Mouse (Mus musculus) layer of hippocampus, adult 8-10 months (tissue): ENCODE measurements at regions not wholly inside any gene's neighbourhood (a gene's known extent, or its start where the extent isn't known, plus 50 kb on each side); places are given as distances from the start of the nearest gene placed in this dataset.
A peak's percentile ranks its signal among the peaks of the same experiment; 100 is the strongest.
"Not testable (repeated sequence)": the region's sequence is repeated elsewhere in the genome, so short reads cannot be mapped to it uniquely, and the experiment has no call there.

Experiments
- DNase-seq, 2 experiments: peaks; one replicate each; pipeline ENCODE4 v3.0.0; 2022; ENCODE audit warnings: low spot score in 2 of 2

GRCm38 (mm10) chr4:64432097-64432496, 385.3 kb upstream of the Tnc start:
- DNase-seq, result no peak

- no peak for DNase-seq
Observed at GRCm38 (mm10) chr4:64437744-64438594, 391.2 kb upstream of the Tnc start.

- no peak for DNase-seq
Observed at GRCm38 (mm10) chr4:64451442-64451841, 404.6 kb upstream of the Tnc start.

- DNase-seq, result no peak
Observed at GRCm38 (mm10) chr4:64451946-64452345, 405.1 kb upstream of the Tnc start.

GRCm38 (mm10) chr4:64492260-64492962, 445.6 kb upstream of the Tnc start:
- no peak for DNase-seq

GRCm38 (mm10) chr4:64497759-64498158, 450.9 kb upstream of the Tnc start:
- DNase-seq, result not testable (repeated sequence)

GRCm38 (mm10) chr4:64500635-64501395, 454.0 kb upstream of the Tnc start:
- peak in 1 of 2 experiments; percentile 14 for DNase-seq

GRCm38 (mm10) chr4:64521883-64522282, 475.1 kb upstream of the Tnc start:
- DNase-seq, result no peak

GRCm38 (mm10) chr4:64527724-64528332, 481.0 kb upstream of the Tnc start:
- DNase-seq, result no peak

GRCm38 (mm10) chr4:64530585-64530984, 483.8 kb upstream of the Tnc start:
- DNase-seq, result peak in 1 of 2 experiments; percentile 7

GRCm38 (mm10) chr4:64533019-64533418, 486.2 kb upstream of the Tnc start:
- no peak for DNase-seq

GRCm38 (mm10) chr4:64535554-64536253, 488.9 kb upstream of the Tnc start:
- no peak for DNase-seq

GRCm38 (mm10) chr4:64538009-64538408, 491.2 kb upstream of the Tnc start:
- DNase-seq, result no peak

GRCm38 (mm10) chr4:64544576-64545185, 497.9 kb upstream of the Tnc start:
- no peak for DNase-seq

GRCm38 (mm10) chr4:64546386-64546785, 499.6 kb upstream of the Tnc start:
- no peak for DNase-seq

GRCm38 (mm10) chr4:64562511-64562910, 515.7 kb upstream of the Tnc start:
- no peak for DNase-seq

GRCm38 (mm10) chr4:64563996-64564395, 517.2 kb upstream of the Tnc start:
- no peak for DNase-seq

GRCm38 (mm10) chr4:64570666-64571065, 523.9 kb upstream of the Tnc start:
- no peak for DNase-seq

- DNase-seq, result no peak
Observed at GRCm38 (mm10) chr4:64575901-64576300, 529.1 kb upstream of the Tnc start.

GRCm38 (mm10) chr4:64595014-64595599, 528.9 kb upstream of the Pappa start:
- no peak for DNase-seq
